Mouse (Mus musculus) gastrocnemius, postnatal 25 days (tissue): ENCODE measurements at regions not wholly inside any gene's neighbourhood (a gene's known extent, or its start where the extent isn't known, plus 50 kb on each side); places are given as distances from the start of the nearest gene placed in this dataset.
"Not testable (repeated sequence)": the region's sequence is repeated elsewhere in the genome, so short reads cannot be mapped to it uniquely, and the experiment has no call there.

ENCODE experiments used
- DNase-seq: peaks from one replicate; pipeline ENCODE4 v3.0.0; 2022

- peak; percentile 69 for DNase-seq
These were observed 140.2 kb downstream of the Pls3 start for GRCm38 (mm10) chrX:75734628-75735302.

- DNase-seq, result peak; percentile 84
These were observed 141.3 kb downstream of the Pls3 start for GRCm38 (mm10) chrX:75733651-75734050.

DNA sequence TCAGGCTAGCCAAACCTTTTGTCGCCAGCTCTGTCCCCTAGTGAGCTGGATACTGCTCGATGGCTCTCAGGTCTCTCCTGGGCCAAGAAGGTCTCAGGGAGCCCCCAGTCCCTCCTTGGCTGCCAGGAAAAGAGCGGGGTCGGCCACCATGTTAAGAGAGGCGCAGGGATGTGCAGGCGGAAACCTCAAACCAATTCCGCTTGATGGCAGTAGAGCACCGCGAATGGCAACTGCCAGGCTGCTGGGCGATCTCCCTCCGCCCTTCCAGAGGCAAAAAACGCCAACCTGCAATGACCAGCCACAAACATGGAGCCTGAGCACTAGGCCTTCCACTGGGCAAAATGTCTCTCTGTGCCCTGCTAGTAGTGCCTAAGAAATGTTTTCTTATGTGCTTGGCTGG, 145.2 kb downstream of the Pls3 start:
- DNase-seq, result peak; percentile 60

- DNase-seq, result peak; percentile 10
These were observed 146.5 kb downstream of the Pls3 start for GRCm38 (mm10) chrX:75728507-75728906.

- DNase-seq, result not testable (repeated sequence)
These were observed 145.5 kb upstream of the Rab39b start for GRCm38 (mm10) chrX:75723542-75723941.

DNA sequence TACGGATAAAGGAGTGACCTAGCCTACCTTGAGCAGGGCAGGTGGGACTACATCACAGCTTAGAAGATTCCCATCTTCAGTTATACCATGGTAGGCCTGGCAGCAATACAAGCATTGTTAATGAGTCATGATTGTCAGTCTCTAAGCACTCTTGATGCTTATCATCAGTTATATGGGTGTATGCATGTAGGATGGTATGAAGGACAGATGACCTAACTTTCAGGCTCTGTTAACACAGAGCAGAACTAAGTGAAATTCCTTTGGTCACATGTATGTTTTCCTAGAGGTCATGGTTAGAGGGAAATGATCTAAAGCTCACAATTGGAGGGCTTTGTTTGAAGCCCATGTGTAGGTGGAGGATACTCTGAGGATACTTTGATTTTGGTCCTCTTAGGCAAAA, 121.9 kb upstream of the Rab39b start:
- DNase-seq, result no peak

- not testable (repeated sequence) for DNase-seq
These were observed 97.2 kb upstream of the Rab39b start for GRCm38 (mm10) chrX:75675271-75675670.

GRCm38 (mm10) chrX:75673920-75674665, 96.1 kb upstream of the Rab39b start:
- peak; percentile 93 for DNase-seq

GRCm38 (mm10) chrX:75673586-75673919, 95.5 kb upstream of the Rab39b start:
- no peak for DNase-seq

GRCm38 (mm10) chrX:75672976-75673375, 94.9 kb upstream of the Rab39b start:
- DNase-seq, result peak; percentile 4

GRCm38 (mm10) chrX:75667636-75668035, 89.6 kb upstream of the Rab39b start:
- DNase-seq, result no peak

- no peak for DNase-seq
These were observed 65.4 kb upstream of the Rab39b start for GRCm38 (mm10) chrX:75643402-75643801.
